Mouse (Mus musculus) thymus, postnatal 14 days (tissue): Measurements from ENCODE around the gene Mrpl49.

Experiments used
- DNase-seq: peaks from one replicate; pipeline ENCODE4 v3.0.0; 2021

Gene Mrpl49

GRCm38 (mm10) chr19:6035966-6036585 lies 21.5 kb downstream of the Mrpl49 start:
- DNase-seq: no peak

- DNase-seq: no peak
Measured at GRCm38 (mm10) chr19:6030520-6031280, 26.9 kb downstream of the Mrpl49 start.

- DNase-seq: no peak
Measured at GRCm38 (mm10) chr19:6029426-6029825, 28.2 kb downstream of the Mrpl49 start.

- no peak for DNase-seq
Measured at GRCm38 (mm10) chr19:6028991-6029390, 28.6 kb downstream of the Mrpl49 start.

GRCm38 (mm10) chr19:6023930-6024329 lies 33.7 kb downstream of the Mrpl49 start:
- DNase-seq: no peak

GRCm38 (mm10) chr19:6023059-6023458 lies 34.5 kb downstream of the Mrpl49 start:
- DNase-seq: no peak

GRCm38 (mm10) chr19:6020276-6020675 lies 37.3 kb downstream of the Mrpl49 start:
- no peak for DNase-seq

- DNase-seq: peak; percentile 90
Measured at GRCm38 (mm10) chr19:6018142-6019089, 39.2 kb downstream of the Mrpl49 start.

- DNase-seq: peak; percentile 20
Measured at GRCm38 (mm10) chr19:6016532-6016931, 41.1 kb downstream of the Mrpl49 start.

GRCm38 (mm10) chr19:6015511-6016315 lies 41.9 kb downstream of the Mrpl49 start, which contains the start of gene Capn1:
TSS of gene Capn1 (minus strand) at chr19:6015897.
- peak; percentile 90 for DNase-seq

GRCm38 (mm10) chr19:6014991-6015510 lies 42.5 kb downstream of the Mrpl49 start:
- peak; percentile 75 for DNase-seq

- DNase-seq: no peak
Measured at GRCm38 (mm10) chr19:6013691-6014090, 43.9 kb downstream of the Mrpl49 start.

GRCm38 (mm10) chr19:6009137-6009536 lies 48.4 kb downstream of the Mrpl49 start:
- no peak for DNase-seq

GRCm38 (mm10) chr19:6007013-6007412 lies 50.6 kb downstream of the Mrpl49 start:
- DNase-seq: no peak

- no peak for DNase-seq
Measured at GRCm38 (mm10) chr19:6005541-6005940, 52.0 kb downstream of the Mrpl49 start.
